Mouse (Mus musculus) testis, adult 2 months (tissue): Measurements from ENCODE around the gene Zbtb8a. TPM values are rescaled to one million over a fixed set of nuclear protein-coding genes. Genes with fewer than 3 reads are reported as not detected.
"Not testable (repeated sequence)": the region's sequence is repeated elsewhere in the genome, so short reads cannot be mapped to it uniquely, and the experiment has no call there.

Experiments used
- H3K27ac ChIP-seq: fragments of 200-500 bp; 2 replicates; pipeline ENCODE4 v1.5.1; 2012; ENCODE audit warnings: low read depth, low read length; ENCODE audit not compliant: control insufficient read depth, insufficient read depth
- H3K27me3 ChIP-seq: fragments of 200-500 bp; 2 replicates; pipeline ENCODE4 v1.6.1; 2012; ENCODE audit warnings: mild to moderate bottlenecking, low read length, moderate library complexity; ENCODE audit not compliant: control insufficient read depth, insufficient read depth
- H3K36me3 ChIP-seq: fragments of 200-500 bp; 2 replicates; pipeline ENCODE4 v1.6.1; 2012; ENCODE audit warnings: mild to moderate bottlenecking, low read length; ENCODE audit not compliant: control insufficient read depth, insufficient read depth
- H3K4me1 ChIP-seq: fragments of 200-500 bp; 2 replicates; pipeline ENCODE4 v1.6.1; 2012; ENCODE audit warnings: low read length; ENCODE audit not compliant: control insufficient read depth, insufficient read depth
- H3K4me3 ChIP-seq: fragments of 200-500 bp; 2 replicates; pipeline ENCODE4 v1.5.1; 2012; ENCODE audit warnings: low read depth, mild to moderate bottlenecking, low read length, moderate library complexity, mixed read lengths; ENCODE audit not compliant: control insufficient read depth
- CTCF ChIP-seq: fragments of 200-500 bp; IDR thresholded peaks from 2 replicates; pipeline ENCODE4 v1.5.1; 2012; ENCODE audit warnings: low read depth, mild to moderate bottlenecking, inconsistent platforms, low read length, moderate library complexity; ENCODE audit not compliant: control insufficient read depth, insufficient read depth, insufficient replicate concordance
- POLR2A ChIP-seq: fragments of 200-500 bp; IDR thresholded peaks from 2 replicates; pipeline ENCODE4 v1.6.1; 2012; ENCODE audit warnings: low read depth, mild to moderate bottlenecking, inconsistent platforms, low read length, moderate library complexity; ENCODE audit not compliant: control insufficient read depth
- polyA plus RNA-seq: library from polyadenylated mRNA; depleted of rRNA; stranded (reverse); fragments of >200 nt; gene quantifications from 2 replicates; pipeline ENCODE4 v1.2.3, GENCODE M21; 2012

The Zbtb8a gene
- polyA plus RNA-seq, 1 experiment: 5.6 TPM

DNA sequence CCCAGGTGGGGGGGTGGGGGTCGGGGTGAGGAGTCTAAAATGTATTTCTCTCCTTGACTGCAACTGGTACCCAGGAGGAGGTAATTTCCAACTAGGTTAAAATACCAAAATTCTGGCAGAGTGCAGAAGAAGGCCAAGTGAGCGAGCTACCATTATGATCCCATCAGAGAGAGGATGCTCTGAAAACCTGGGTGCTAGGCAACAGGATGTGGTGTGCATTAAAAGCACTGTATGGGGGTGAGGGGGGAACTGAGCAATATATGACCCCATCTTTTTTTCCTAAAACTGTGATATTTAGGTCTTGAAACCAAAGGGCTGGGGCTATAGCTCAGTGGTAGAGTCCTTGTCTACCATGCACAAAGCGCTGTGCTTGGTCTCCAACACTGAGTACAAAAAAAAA is 13.5 kb downstream of the Zbtb8a start:
- no peak overlapping the region for H3K27ac ChIP-seq
- H3K4me1 ChIP-seq: no peaks in the 10 kb centered on the region; the same call in 1 of the 2 replicates
- no peaks in the 10 kb centered on the region for H3K36me3 ChIP-seq
- TF ChIP-seq CTCF: no peak
- TF ChIP-seq POLR2A: no peak
- no peak overlapping the region for H3K4me3 ChIP-seq
- no peaks in the 10 kb centered on the region for H3K27me3 ChIP-seq

GRCm38 (mm10) chr4:129363463-129363862 is 14.5 kb downstream of the Zbtb8a start:
- Histone ChIP-seq H3K36me3 (no peaks in the 10 kb centered on the region), H3K27ac (no peak overlapping the region; the same call in none of the 2 replicates), H3K27me3 (no peaks in the 10 kb centered on the region), H3K4me1 (no peaks in the 10 kb centered on the region; the same call in 1 of the 2 replicates), H3K4me3 (no peak overlapping the region)
- no peak for TF ChIP-seq POLR2A
- TF ChIP-seq CTCF: no peak

DNA sequence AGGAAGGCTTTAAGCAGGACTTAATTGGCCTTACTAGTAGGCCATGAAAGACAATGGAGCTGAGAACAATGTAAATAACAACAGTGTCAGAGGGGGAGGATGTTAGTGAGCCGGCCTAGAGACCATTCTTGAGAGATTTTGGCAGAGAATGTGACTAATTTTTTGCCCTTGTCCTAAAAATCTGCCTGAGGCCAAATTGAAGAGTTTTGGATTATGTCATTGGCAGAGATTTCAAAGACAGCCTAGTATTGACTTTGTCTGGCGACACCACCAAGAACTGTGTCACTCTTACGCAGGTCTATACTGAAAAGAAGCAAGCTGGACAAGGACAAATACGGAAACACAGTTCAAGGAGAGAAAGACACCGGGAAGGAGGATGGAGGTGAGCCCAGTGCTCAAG is 15.1 kb downstream of the Zbtb8a start:
- TF ChIP-seq CTCF: no peak
- no peak for TF ChIP-seq POLR2A
- Histone ChIP-seq H3K27me3 (no peaks in the 10 kb centered on the region), H3K4me3 (no peak overlapping the region), H3K27ac (no peak overlapping the region), H3K36me3 (no peaks in the 10 kb centered on the region), H3K4me1 (no peaks in the 10 kb centered on the region; the same call in 1 of the 2 replicates)

- H3K4me1 ChIP-seq, H3K27ac ChIP-seq, H3K27me3 ChIP-seq, H3K36me3 ChIP-seq, H3K4me3 ChIP-seq: not testable (repeated sequence)
Measured at GRCm38 (mm10) chr4:129362238-129362637, 15.7 kb downstream of the Zbtb8a start.

GRCm38 (mm10) chr4:129357613-129358163 is 20.2 kb downstream of the Zbtb8a start:
- Histone ChIP-seq H3K27me3 (no peaks in the 10 kb centered on the region), H3K27ac (no peak overlapping the region), H3K4me1 (no peaks in the 10 kb centered on the region), H3K36me3 (no peaks in the 10 kb centered on the region), H3K4me3 (no peak overlapping the region)
- no peak for TF ChIP-seq CTCF
- no peak for TF ChIP-seq POLR2A

DNA sequence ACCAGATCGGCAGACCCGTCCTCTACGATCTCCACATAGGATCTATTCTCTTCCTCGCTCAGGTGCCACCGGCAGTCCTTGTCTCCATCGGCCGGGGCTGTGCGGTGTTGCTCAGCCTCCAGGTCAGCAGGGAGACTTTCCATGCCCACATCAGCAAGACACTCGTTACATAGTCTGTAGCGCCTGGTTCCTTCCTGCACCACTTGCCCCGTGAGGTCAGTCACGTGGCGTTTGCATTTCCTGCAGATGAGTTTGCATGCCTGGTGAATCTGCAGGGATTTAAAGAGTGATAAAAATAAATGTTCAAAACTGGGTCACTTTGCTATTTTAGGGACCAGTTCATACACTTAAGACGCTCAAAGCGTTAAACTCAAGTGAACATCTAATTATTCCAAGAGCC is 23.7 kb downstream of the Zbtb8a start:
- Histone ChIP-seq H3K27ac (no peak overlapping the region), H3K36me3 (no peaks in the 10 kb centered on the region), H3K4me1 (no peaks in the 10 kb centered on the region), H3K4me3 (no peak overlapping the region), H3K27me3 (no peaks in the 10 kb centered on the region)
- TF ChIP-seq CTCF (no peak), POLR2A (no peak)

- Histone ChIP-seq H3K27ac (no peak overlapping the region), H3K4me3 (no peak overlapping the region), H3K36me3 (no peaks in the 10 kb centered on the region), H3K4me1 (no peaks in the 10 kb centered on the region), H3K27me3 (no peaks in the 10 kb centered on the region)
- TF ChIP-seq CTCF (no peak), POLR2A (no peak)
Measured at GRCm38 (mm10) chr4:129353176-129353575, 24.7 kb downstream of the Zbtb8a start.

DNA sequence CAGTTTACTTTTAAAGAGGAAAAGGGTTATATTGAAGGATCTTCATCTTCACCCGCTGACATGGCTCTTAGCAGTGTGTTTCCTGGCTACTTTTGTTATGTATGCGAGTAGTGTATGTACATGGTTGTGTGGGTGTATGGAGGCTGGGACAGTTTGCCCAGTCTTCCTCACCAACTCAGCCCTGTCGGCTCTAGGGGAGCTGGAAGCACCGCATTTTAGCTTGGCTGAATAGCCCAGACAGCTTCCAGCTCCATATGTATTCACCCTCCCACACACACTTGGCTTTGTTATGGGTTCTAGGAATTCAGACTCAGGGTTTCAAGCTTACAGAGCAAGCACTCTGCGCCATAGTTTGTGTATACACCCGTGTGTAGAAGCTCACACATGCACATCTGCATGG is 26.8 kb downstream of the Zbtb8a start:
- Histone ChIP-seq H3K27me3 (no peaks in the 10 kb centered on the region), H3K4me3 (no peak overlapping the region), H3K36me3 (no peaks in the 10 kb centered on the region), H3K27ac (no peak overlapping the region), H3K4me1 (no peaks in the 10 kb centered on the region; the same call in 1 of the 2 replicates)
- TF ChIP-seq CTCF (no peak), POLR2A (no peak)
